Mouse (Mus musculus) CD4-positive naive resting alpha-beta T cell, adult 57 days (primary cell): ENCODE measurements around the gene Muc15. TPM values are rescaled to one million over a fixed set of nuclear protein-coding genes. Genes with fewer than 3 reads are reported as not detected.

Experiments used
- total RNA-seq: library from RNA; stranded (reverse); gene quantifications from one replicate; pipeline ENCODE4 v1.2.4, GENCODE M21; 2023

Muc15 gene
- not detected for total RNA-seq

GRCm38 (mm10) chr2:110721290-110721753 lies at the start of gene Muc15:
Gene Muc15 (plus strand): TSS chr2:110721340.

Other genes with a start within 250 kb of the Muc15 start
- not detected for gene Slc5a12, start 124.0 kb upstream of the Muc15 start, total RNA-seq
- not detected for gene Ano3, start 229.6 kb downstream of the Muc15 start, total RNA-seq